Mouse (Mus musculus): ENCODE data around the gene Ngdn. TPM values are rescaled to one million over a fixed set of nuclear protein-coding genes. Genes with fewer than 3 reads are reported as not detected.

The Ngdn gene
- polyA plus RNA-seq, 1 experiment from 2014 or later: 63.4 TPM

DNA sequence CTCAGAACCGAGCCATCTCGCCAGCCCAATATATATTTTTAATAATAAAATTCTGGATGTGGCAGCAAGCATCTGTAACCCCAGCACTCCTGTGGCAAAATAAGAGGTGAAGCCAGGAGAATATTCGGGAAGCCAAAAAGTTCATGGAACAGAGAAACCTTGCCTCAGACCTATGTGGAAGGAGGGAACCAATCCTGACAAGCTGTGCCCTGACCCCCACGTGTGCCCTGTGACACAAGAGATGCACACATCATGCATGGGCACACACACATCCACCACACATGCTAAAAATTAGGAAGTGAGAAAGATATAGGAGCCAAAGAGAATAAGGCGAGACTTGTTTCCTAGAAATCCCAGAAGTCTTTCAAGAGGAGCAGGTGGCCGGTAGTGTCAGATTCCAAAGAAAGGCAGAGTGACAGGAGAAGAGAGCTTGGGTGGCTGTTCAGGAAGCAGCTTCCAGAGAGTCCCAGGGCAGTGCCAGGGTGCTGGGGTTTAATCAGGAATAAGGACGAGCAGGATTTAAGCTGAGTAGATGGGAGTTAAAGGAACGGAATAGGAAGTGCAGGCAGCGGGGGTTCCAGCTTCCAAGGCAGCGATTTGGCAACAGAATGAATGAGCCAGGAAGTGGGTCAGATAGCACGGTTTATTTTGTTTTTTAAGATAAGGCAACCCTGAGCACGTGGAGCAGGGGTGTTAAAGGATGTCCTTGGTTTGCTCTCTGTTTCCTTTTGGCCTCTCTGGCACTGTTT, 13.1 kb upstream of the Ngdn start:
- H3K4me3 ChIP-seq: no peak overlapping the region

DNA sequence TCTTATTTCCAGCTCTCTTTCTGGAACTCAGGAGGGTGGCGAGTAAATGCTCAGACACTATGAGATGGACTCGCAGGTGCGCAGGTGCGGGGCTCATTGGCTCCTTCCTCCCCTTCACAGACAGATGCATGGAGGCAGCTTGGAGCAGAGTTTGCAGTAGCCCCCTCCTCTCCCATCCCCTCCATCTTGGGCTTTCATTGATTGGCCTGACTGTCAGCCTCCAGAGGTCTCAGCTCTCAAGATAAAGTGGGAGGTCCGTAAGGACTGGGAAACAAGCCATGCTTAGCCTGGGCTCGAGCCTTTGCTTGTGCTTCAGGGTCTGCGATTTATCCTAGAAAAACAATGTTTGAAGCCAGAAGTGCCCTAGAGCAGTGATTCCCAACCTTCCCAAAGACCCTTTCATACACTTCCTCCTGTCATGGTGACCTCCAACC, 12.6 kb upstream of the Ngdn start:
- no peak overlapping the region for H3K27ac ChIP-seq
- H3K4me3 ChIP-seq: no peak overlapping the region
- 73% methylated on average over 7 of the region's 7 CpGs for WGBS
- no peaks in the 10 kb centered on the region for H3K27me3 ChIP-seq
- no peak overlapping the region for H3K4me2 ChIP-seq (replicated peaks)
- ATAC-seq (ENCODE audit: low FRiP score): no peak
- no peak overlapping the region for H3K9ac ChIP-seq
- peaks cover 3% of the 10 kb centered on the region; the same call in 1 of the 2 replicates for H3K4me1 ChIP-seq
- no peaks in the 10 kb centered on the region for H3K9me3 ChIP-seq (replicated peaks)
- H3K36me3 ChIP-seq: no peaks in the 10 kb centered on the region

More for the DNA sequence above, 13.1 kb upstream of the Ngdn start:
- no peaks in the 10 kb centered on the region for H3K36me3 ChIP-seq
- H3K4me2 ChIP-seq (replicated peaks): no peak overlapping the region
- no peak for ATAC-seq (ENCODE audit: low FRiP score)
- no peak overlapping the region for H3K9ac ChIP-seq
- no peaks in the 10 kb centered on the region for H3K9me3 ChIP-seq (replicated peaks)
- no peak overlapping the region for H3K27ac ChIP-seq
- WGBS: 51% methylated on average over 12 of the region's 12 CpGs
- peaks cover 5% of the 10 kb centered on the region for H3K4me1 ChIP-seq
- H3K27me3 ChIP-seq: no peaks in the 10 kb centered on the region

DNA sequence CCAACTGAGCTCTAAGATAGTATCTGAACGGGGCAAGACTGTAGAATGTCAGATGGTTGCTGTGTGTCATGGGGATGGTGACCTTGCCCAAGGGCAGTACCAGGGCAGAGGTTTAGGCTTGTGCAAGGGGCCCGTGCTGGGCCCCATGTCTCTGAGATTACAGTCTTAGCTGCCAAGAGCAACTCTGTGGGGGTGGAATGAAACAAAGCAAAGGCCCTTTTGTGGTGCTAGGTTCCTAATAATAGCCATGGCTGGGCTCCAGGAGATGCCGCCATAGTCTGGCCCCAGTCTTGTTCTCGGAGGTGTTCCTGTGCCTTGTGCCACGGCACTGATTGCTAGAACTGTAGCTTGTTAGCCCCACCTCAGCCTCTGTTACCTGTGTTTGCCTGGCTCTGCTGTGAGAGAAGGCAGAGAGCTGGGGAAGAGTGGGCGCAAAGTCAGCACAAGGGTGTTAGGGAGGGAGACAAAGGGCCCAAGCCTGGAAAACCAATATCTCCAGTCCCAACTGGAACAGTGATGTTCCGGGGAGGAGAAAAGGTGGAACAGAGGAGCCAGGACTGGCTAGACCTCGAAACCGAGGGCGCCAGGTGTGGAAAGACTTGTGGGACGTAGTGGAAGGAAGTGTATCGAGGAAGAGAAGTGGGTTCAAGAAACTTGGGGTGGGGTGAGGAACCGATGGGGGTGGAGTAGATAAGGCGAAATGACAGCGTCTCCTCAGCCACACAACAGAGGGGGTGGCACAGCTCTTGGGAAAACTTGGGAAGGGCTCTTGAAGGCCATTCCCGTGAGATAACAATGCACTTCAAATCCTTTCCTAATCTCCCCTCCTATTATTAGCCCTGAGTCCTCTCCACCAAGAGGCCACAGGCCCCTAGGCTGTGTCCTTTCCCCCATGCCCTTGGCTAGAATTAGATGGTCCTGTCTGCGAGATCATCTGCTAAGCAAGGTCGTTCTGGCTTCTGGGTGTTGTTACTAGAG, 11.1 kb upstream of the Ngdn start:
- H3K27me3 ChIP-seq: no peaks in the 10 kb centered on the region
- H3K9me3 ChIP-seq (replicated peaks): no peaks in the 10 kb centered on the region
- ATAC-seq (ENCODE audit: low FRiP score): no peak
- H3K4me1 ChIP-seq: peaks cover 3% of the 10 kb centered on the region; the same call in 1 of the 2 replicates
- H3K4me3 ChIP-seq: no peak overlapping the region
- H3K9ac ChIP-seq: no peak overlapping the region
- H3K27ac ChIP-seq: no peak overlapping the region
- WGBS: 81% methylated on average over 18 of the region's 18 CpGs
- no peak overlapping the region for H3K4me2 ChIP-seq (replicated peaks)
- no peaks in the 10 kb centered on the region for H3K36me3 ChIP-seq

DNA sequence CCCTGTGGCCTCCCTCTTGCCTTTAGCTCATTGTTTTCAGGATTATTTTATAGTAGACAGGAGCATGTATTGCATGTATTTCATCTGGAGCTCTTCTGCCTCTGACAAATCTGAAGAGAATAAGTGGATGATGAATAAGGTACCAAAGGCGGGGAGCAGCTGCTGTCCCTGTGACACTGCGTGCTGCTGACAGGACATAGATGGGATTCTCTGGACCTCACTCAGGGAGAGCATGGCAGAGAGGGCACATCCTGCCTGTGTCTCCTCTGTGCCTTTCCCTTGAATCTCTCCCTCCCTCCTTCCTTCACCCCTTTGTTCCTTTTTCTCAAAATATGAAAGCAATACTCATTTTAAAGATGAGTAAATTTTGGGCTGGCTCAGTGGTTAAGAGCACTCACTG, 9.7 kb upstream of the Ngdn start:
- 83% methylated on average over 2 of the region's 2 CpGs for WGBS
- no peak overlapping the region for H3K4me3 ChIP-seq

DNA sequence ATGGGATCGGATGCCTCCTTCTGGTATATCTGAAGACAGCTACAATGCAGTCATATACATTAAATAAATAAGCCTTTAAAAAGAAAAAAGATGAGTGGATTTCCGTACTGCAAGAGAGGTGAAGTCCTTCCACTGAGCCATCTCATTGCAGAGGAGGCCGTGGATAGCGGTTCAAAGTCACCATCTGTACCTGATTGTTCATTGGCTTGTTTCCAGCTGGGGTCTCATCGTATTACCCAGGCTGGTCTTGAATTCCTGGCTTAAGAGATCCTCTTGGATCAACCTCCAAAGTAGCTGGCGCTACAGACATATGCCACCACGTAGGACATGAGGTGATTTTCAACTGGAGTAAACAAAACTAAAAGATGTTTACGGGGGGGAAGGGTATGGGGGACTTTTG, 9.3 kb upstream of the Ngdn start:
- ATAC-seq (ENCODE audit: low FRiP score): no peak
- Histone ChIP-seq H3K4me2 (replicated peaks) (no peak overlapping the region), H3K27me3 (no peaks in the 10 kb centered on the region), H3K4me3 (no peak overlapping the region), H3K9ac (no peak overlapping the region), H3K9me3 (replicated peaks) (no peaks in the 10 kb centered on the region), H3K27ac (no peak overlapping the region), H3K36me3 (no peaks in the 10 kb centered on the region), H3K4me1 (peaks cover 3% of the 10 kb centered on the region; the same call in 1 of the 2 replicates)
- WGBS: 87% methylated on average over 8 of the region's 8 CpGs

More for the DNA sequence above, 9.7 kb upstream of the Ngdn start:
- Histone ChIP-seq H3K27me3 (no peaks in the 10 kb centered on the region), H3K4me1 (peaks cover 3% of the 10 kb centered on the region; the same call in 1 of the 2 replicates), H3K4me2 (replicated peaks) (no peak overlapping the region), H3K9me3 (replicated peaks) (no peaks in the 10 kb centered on the region), H3K36me3 (no peaks in the 10 kb centered on the region), H3K9ac (no peak overlapping the region), H3K27ac (no peak overlapping the region)
- ATAC-seq (ENCODE audit: low FRiP score): no peak

DNA sequence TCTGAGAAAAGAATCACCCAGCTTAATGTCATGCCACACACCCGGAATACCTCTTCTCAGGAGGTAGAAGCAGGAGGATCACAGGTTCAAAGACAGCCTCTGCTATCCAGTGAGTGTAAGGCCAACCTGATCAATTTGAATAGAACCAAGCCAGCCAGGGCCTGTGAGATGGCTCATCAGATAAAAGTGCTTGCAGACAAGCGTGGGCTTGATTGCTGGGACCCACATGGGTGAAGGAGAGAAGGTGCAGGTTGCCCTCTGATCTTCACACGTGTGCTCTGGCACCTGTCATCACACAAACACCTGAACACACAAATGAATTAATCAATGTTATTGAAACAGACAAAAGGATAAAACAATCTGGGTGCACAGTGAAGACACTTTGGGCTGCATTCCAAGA, 8.7 kb upstream of the Ngdn start:
- Histone ChIP-seq H3K27me3 (no peaks in the 10 kb centered on the region), H3K4me3 (no peak overlapping the region), H3K4me1 (peaks cover 3% of the 10 kb centered on the region; the same call in 1 of the 2 replicates), H3K4me2 (replicated peaks) (no peak overlapping the region), H3K36me3 (no peaks in the 10 kb centered on the region), H3K27ac (no peak overlapping the region), H3K9me3 (replicated peaks) (no peaks in the 10 kb centered on the region), H3K9ac (no peak overlapping the region)
- ATAC-seq (ENCODE audit: low FRiP score): no peak
- 72% methylated on average over 3 of the region's 3 CpGs for WGBS

DNA sequence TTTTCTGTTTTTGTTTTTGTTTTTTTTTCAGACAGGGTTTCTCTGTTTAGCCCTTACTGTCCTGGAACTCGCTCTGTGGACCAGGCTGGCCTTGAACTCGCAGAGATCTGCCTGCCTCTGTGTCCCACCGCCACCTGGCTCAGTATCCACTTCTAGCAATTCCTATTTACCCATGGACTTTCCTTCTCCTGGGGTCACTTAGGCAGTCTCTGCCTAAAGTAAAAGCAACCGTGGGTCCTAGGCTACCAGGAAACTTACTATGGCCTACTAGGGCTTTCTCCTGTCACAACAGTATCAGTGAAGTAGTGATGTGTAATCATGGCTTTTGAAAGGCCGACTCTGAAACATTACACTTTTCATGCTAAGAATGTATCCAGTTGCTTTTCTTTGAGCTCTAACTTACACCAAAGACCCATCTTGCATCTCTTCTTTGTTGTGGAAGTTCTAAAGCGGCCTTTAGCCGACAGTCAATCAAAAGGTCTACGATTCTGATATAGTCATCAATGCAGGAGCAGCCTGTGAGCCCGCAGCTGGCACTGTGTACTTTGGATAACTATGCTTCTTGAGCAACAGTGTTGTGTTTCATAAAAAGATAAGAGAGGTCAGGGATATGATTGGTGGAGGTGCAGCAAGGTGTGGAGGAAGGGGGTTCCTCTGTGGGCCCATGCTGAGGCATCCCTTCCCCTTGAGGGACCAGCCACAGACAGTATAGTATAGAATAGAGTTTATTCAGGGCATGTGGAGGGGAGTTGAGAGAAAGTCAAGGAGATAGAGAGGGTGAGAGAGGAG, 7.9 kb upstream of the Ngdn start:
- Histone ChIP-seq H3K9ac (no peak overlapping the region), H3K36me3 (no peaks in the 10 kb centered on the region), H3K4me3 (no peak overlapping the region), H3K27me3 (no peaks in the 10 kb centered on the region), H3K27ac (no peak overlapping the region), H3K4me1 (peaks cover 3% of the 10 kb centered on the region; the same call in 1 of the 2 replicates), H3K9me3 (replicated peaks) (no peaks in the 10 kb centered on the region), H3K4me2 (replicated peaks) (no peak overlapping the region)
- no peak for ATAC-seq (ENCODE audit: low FRiP score)
- 89% methylated on average over 9 of the region's 9 CpGs for WGBS

DNA sequence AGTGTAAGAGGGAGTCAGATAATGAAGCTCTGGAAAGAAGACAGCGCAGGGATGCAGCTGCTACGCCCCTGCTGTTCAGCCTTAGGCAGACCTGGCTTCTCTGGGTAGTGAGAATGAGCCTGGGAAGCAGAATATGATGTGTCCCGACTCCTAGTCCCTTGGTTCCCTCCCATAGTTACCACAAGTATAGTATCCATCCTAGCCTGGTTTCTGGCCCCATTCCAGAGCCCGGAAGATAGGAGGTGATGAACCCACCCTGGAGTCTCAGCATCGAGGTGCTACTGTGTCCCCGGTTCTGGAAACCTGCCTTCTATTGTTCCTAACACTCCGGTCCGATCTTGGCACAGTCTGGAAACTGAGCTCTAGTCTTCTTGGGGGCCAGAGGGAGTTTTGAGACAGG, 6.8 kb upstream of the Ngdn start:
- no peak overlapping the region for H3K9ac ChIP-seq
- H3K4me1 ChIP-seq: peaks cover 3% of the 10 kb centered on the region; the same call in 1 of the 2 replicates
- no peak overlapping the region for H3K27ac ChIP-seq
- no peaks in the 10 kb centered on the region for H3K36me3 ChIP-seq
- H3K9me3 ChIP-seq (replicated peaks): no peaks in the 10 kb centered on the region
- H3K27me3 ChIP-seq: no peaks in the 10 kb centered on the region
- WGBS: 78% methylated on average over 8 of the region's 8 CpGs
- ATAC-seq (ENCODE audit: low FRiP score): no peak
- H3K4me3 ChIP-seq: no peak overlapping the region
- H3K4me2 ChIP-seq (replicated peaks): no peak overlapping the region

DNA sequence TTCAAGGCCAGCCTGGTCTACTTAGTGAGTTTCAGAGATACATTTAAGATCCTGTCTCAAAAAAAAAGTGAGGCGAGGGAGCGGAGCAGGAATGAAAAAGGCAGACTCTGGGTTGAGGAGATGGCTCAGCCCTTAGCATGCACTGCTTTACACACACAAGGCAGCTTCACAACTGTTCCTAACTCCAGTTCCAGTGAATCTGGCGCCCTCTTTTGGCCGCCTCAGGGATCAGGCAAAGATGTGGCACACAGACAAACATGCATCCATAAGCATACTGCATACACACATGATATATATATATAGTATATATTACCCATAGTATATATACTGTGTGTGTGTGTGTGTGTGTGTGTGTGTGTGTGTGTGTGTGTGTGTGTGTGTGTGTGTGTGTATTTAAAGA, 4.1 kb upstream of the Ngdn start:
- Histone ChIP-seq H3K27me3 (no peaks in the 10 kb centered on the region), H3K36me3 (no peaks in the 10 kb centered on the region), H3K4me3 (no peak overlapping the region), H3K9me3 (replicated peaks) (no peaks in the 10 kb centered on the region), H3K9ac (no peak overlapping the region), H3K4me2 (replicated peaks) (no peak overlapping the region), H3K27ac (no peak overlapping the region), H3K4me1 (peaks cover 2% of the 10 kb centered on the region; the same call in 1 of the 2 replicates)
- no peak for ATAC-seq (ENCODE audit: low FRiP score)
- 62% methylated on average over 4 of the region's 4 CpGs for WGBS

DNA sequence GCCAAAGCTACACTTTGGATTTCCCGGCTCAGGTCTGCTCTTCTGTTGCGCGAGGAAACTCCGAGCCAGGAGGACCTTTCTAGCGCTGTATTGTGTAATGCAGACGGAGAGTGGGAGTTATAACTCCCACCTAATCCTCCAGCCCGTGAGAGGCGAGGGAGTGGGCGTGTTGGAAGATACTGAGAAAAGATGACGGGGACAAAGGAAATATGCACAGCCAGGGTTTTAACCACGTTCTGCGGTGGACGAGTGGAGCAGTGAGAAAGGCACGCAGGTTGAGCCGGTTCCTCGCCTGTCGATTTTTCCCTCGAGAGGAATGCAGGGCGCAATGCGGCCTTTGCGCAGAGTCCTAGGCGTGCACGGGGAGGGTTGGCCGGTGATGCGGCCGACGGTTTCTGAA, 663 bp upstream of the Ngdn start:
- Histone ChIP-seq H3K27ac (peak overlapping the region; percentile 92), H3K9ac (peak overlapping the region; percentile 73), H3K36me3 (peaks cover 14% of the 10 kb centered on the region), H3K4me2 (replicated peaks) (peak overlapping the region; percentile 65), H3K27me3 (no peaks in the 10 kb centered on the region), H3K4me3 (peak overlapping the region; percentile 47), H3K9me3 (replicated peaks) (no peaks in the 10 kb centered on the region), H3K4me1 (peaks cover 2% of the 10 kb centered on the region; the same call in 1 of the 2 replicates)
- 1% methylated on average over 27 of the region's 27 CpGs for WGBS
- no peak; the same call in 1 of the 2 replicates for ATAC-seq (ENCODE audit: low FRiP score)

DNA sequence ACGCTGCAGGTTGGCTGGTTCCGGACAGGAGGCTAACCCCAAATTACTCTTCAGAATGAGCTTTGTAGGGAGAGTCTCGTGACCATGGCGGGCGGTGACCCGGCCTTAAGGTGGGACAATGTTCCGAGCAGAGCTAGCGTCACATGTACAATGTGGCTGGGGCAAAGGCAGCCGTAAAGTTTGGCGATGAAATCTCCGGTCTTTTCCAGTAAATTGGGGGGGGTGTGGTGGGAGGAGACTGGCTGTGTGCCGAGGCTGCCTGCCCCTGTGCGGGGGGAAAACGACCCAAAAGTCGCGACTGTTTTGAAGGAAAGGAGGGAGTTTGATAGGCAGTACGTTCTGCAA, 485 bp downstream of the Ngdn start:
- under 1% methylated on average over 17 of the region's 17 CpGs for WGBS
- Histone ChIP-seq H3K36me3 (peaks cover 22% of the 10 kb centered on the region), H3K4me3 (peak overlapping the region; percentile 72), H3K27ac (peak overlapping the region; percentile 62), H3K9me3 (replicated peaks) (no peaks in the 10 kb centered on the region), H3K27me3 (no peaks in the 10 kb centered on the region), H3K9ac (peak overlapping the region; percentile 73), H3K4me2 (replicated peaks) (peak overlapping the region; percentile 85), H3K4me1 (peaks cover 2% of the 10 kb centered on the region; the same call in 1 of the 2 replicates)
- no peak; the same call in 1 of the 2 replicates for ATAC-seq (ENCODE audit: low FRiP score)

Measured in hindbrain, embryonic 12.5 days (tissue).